Mouse (Mus musculus): ENCODE data around the gene Tmub1.

- TF ChIP-seq CTCF (IDR thresholded peaks at IDR 0.05; ENCODE audit: low read depth) (no peak), EP300 (IDR thresholded peaks at IDR 0.05; ENCODE audit: low read depth) (no peak)
Observed at GRCm38 (mm10) chr5:24412063-24412462, 35.6 kb downstream of the Tmub1 start.
